14 mouse cellular contexts compared by ENCODE assay signal in the genomic region with DNA sequence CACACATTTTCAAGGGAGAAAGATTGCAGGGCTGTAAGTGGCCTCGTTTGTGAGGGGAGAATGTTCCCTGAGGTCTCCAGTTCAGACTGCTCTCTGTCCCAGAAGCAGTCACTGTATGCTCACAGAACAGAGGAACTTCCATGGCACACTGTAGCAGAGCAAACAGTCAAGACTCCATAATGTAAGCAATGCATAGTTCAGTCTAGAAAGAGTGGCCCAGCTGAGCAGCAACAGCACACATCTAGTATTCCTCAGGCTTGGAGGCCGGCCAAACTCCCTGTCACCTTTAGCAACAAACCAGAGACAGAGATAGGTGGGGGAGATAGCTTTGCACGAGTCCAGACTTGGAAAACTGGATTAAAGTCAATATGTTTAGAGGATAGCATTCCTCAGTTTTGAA. TPM values are rescaled to one million over a fixed set of nuclear protein-coding genes. Genes with fewer than 3 reads are reported as not detected.
DNase-seq lines count a peak whose midpoint lies in the region; ATAC-seq and TF ChIP-seq lines count a peak whose summit lies in the region.
"Had no signal": no experiment of that assay in that cellular context is flagged by ENCODE, and none has a peak within 500 bp of the region (broad histone marks: within the 10 kb centered on the region; RNA-seq: fewer than 3 reads in every experiment).

No protein-coding gene starts in this region.

- no peak for DNase-seq in heart, adult 8-10 months (ENCODE audit: low spot score)
- no peak for DNase-seq in lung, adult 2 months
- peak; percentile 51 for DNase-seq in liver, postnatal 0 days
- DNase-seq in forebrain, embryonic 14.5 days (ENCODE audit: low spot score): no peak
- no peak for DNase-seq in thymus, postnatal 4 days
- DNase-seq: cerebellum, postnatal 36 days; spleen, adult 18-20 months had no signal

- H3K9me3 ChIP-seq in heart, embryonic 14.5 days (ENCODE audit: control insufficient read depth, low read length): no peaks in the 10 kb centered on the region
- H3K9me3 ChIP-seq in lung, embryonic 15.5 days: no peaks in the 10 kb centered on the region
- no peaks in the 10 kb centered on the region for H3K9me3 ChIP-seq in embryonic facial prominence, embryonic 13.5 days
- no peaks in the 10 kb centered on the region for H3K9me3 ChIP-seq in liver, postnatal 0 days (ENCODE audit: low read length)
- H3K9me3 ChIP-seq in forebrain, embryonic 14.5 days (replicated peaks; ENCODE audit: control insufficient read depth, low read length): no peaks in the 10 kb centered on the region
- H3K9me3 ChIP-seq: hindbrain, embryonic 13.5 days; limb, embryonic 12.5 days had no signal

- WGBS in heart, embryonic 14.5 days: 2% methylated on average over 3 of the region's 3 CpGs
- WGBS in lung, embryonic 15.5 days: 10% methylated on average over 3 of the region's 3 CpGs
- WGBS in lung, adult 2 months: 26% methylated on average over 3 of the region's 3 CpGs
- WGBS in embryonic facial prominence, embryonic 13.5 days: 24% methylated on average over 3 of the region's 3 CpGs
- 13% methylated on average over 3 of the region's 3 CpGs for whole genome bisulfite sequencing in liver, postnatal 0 days (ENCODE audit: insufficient replicate concordance)
- 32% methylated on average over 3 of the region's 3 CpGs for WGBS in forebrain, embryonic 14.5 days

- peaks cover 5 to 7% of the 10 kb centered on the region in 2 experiments for H3K4me1 ChIP-seq in heart, embryonic 14.5 days (ENCODE audit: control insufficient read depth in 2 of 2, insufficient read depth in 2 of 2, low read length in 2 of 2)
- H3K4me1 ChIP-seq in lung, embryonic 15.5 days: peaks cover 6% of the 10 kb centered on the region; the same call in 1 of the 2 replicates
- H3K4me1 ChIP-seq in lung, adult 2 months (ENCODE audit: control insufficient read depth, insufficient read depth, low read length): no peaks in the 10 kb centered on the region
- 0 out of 2 replicates have a peak, but pooled peaks cover 4% of the 10 kb centered on the region for H3K4me1 ChIP-seq in embryonic facial prominence, embryonic 13.5 days
- H3K4me1 ChIP-seq in liver, postnatal 0 days (ENCODE audit: insufficient read depth): no peaks in the 10 kb centered on the region
- no peaks in the 10 kb centered on the region for H3K4me1 ChIP-seq in forebrain, embryonic 14.5 days (ENCODE audit: control insufficient read depth, insufficient read depth, low read length)
- H3K4me1 ChIP-seq: hindbrain, embryonic 13.5 days; limb, embryonic 12.5 days had no signal

- H3K4me3 ChIP-seq in heart, embryonic 14.5 days (ENCODE audit: control insufficient read depth in 1 of 2, insufficient read depth in 1 of 2, low read depth in 1 of 2, low read length in 2 of 2): no peak overlapping the region
- no peak overlapping the region for H3K4me3 ChIP-seq in lung, embryonic 15.5 days
- H3K4me3 ChIP-seq in lung, adult 2 months (replicated peaks; ENCODE audit: extremely low read depth, low read depth, low read length): no peak overlapping the region
- no peak overlapping the region for H3K4me3 ChIP-seq in embryonic facial prominence, embryonic 13.5 days
- no peak overlapping the region for H3K4me3 ChIP-seq in liver, postnatal 0 days (ENCODE audit: low read depth, low read length)
- no peak overlapping the region for H3K4me3 ChIP-seq in forebrain, embryonic 14.5 days (ENCODE audit: low read depth, low read length)
- H3K4me3 ChIP-seq: erythroblast, embryonic 14.5 days; hindbrain, embryonic 13.5 days; limb, embryonic 12.5 days had no signal

- 0 out of 2 replicates have a peak overlapping the region, but pooled peaks have one; percentile 30 for H3K9ac ChIP-seq in heart, embryonic 14.5 days (ENCODE audit: low read length)
- no peak overlapping the region for H3K9ac ChIP-seq in lung, embryonic 15.5 days
- H3K9ac ChIP-seq in embryonic facial prominence, embryonic 13.5 days: no peak overlapping the region
- H3K9ac ChIP-seq in liver, postnatal 0 days (replicated peaks): no peak overlapping the region
- no peak overlapping the region for H3K9ac ChIP-seq in forebrain, embryonic 14.5 days (ENCODE audit: low read length)
- H3K9ac ChIP-seq: hindbrain, embryonic 13.5 days; limb, embryonic 12.5 days had no signal

- no peak for ATAC-seq in heart, embryonic 14.5 days (ENCODE audit: insufficient number of reproducible peaks, insufficient read depth, low FRiP score, low read depth)
- ATAC-seq in lung, embryonic 15.5 days (ENCODE audit: borderline replicate concordance, extremely low read depth, low FRiP score, low TSS enrichment): peak; percentile 64; the same call in 1 of the 2 replicates
- peak; percentile 69; the same call in 1 of the 2 replicates for ATAC-seq in embryonic facial prominence, embryonic 13.5 days (ENCODE audit: insufficient number of reproducible peaks, insufficient read depth, low FRiP score, low TSS enrichment, low read depth)
- no peak for ATAC-seq in liver, postnatal 0 days
- no peak for ATAC-seq in forebrain, embryonic 14.5 days

- TF ChIP-seq POLR2A in lung, adult 2 months (IDR thresholded peaks at IDR 0.05; ENCODE audit: borderline replicate concordance, extremely low read depth, low read depth, low read length): no peak

- H3K27me3 ChIP-seq in heart, embryonic 14.5 days (ENCODE audit: control insufficient read depth, insufficient read depth, low read length): no peaks in the 10 kb centered on the region
- no peaks in the 10 kb centered on the region for H3K27me3 ChIP-seq in lung, embryonic 15.5 days
- H3K27me3 ChIP-seq in embryonic facial prominence, embryonic 13.5 days: no peaks in the 10 kb centered on the region
- no peaks in the 10 kb centered on the region for H3K27me3 ChIP-seq in liver, postnatal 0 days (ENCODE audit: insufficient read depth, low read length)
- no peaks in the 10 kb centered on the region for H3K27me3 ChIP-seq in forebrain, embryonic 14.5 days (replicated peaks; ENCODE audit: control insufficient read depth, insufficient read depth, low read length)

- H3K36me3 ChIP-seq in heart, embryonic 14.5 days (ENCODE audit: control insufficient read depth, insufficient read depth, low read length): no peaks in the 10 kb centered on the region
- no peaks in the 10 kb centered on the region for H3K36me3 ChIP-seq in lung, embryonic 15.5 days
- no peaks in the 10 kb centered on the region for H3K36me3 ChIP-seq in embryonic facial prominence, embryonic 13.5 days
- no peaks in the 10 kb centered on the region for H3K36me3 ChIP-seq in liver, postnatal 0 days (replicated peaks; ENCODE audit: insufficient read depth, low read length)
- no peaks in the 10 kb centered on the region for H3K36me3 ChIP-seq in forebrain, embryonic 14.5 days (ENCODE audit: control insufficient read depth, insufficient read depth, low read length)
- H3K36me3 ChIP-seq: hindbrain, embryonic 13.5 days; limb, embryonic 12.5 days had no signal

- no peak overlapping the region for H3K4me2 ChIP-seq in heart, embryonic 14.5 days (ENCODE audit: low read length)
- no peak overlapping the region for H3K4me2 ChIP-seq in lung, embryonic 15.5 days
- no peak overlapping the region for H3K4me2 ChIP-seq in embryonic facial prominence, embryonic 13.5 days
- no peak overlapping the region for H3K4me2 ChIP-seq in liver, postnatal 0 days (ENCODE audit: low read depth, low read length)
- H3K4me2 ChIP-seq in forebrain, embryonic 14.5 days (ENCODE audit: low read length): no peak overlapping the region
- H3K4me2 ChIP-seq: hindbrain, embryonic 13.5 days; limb, embryonic 12.5 days had no signal

- H3K27ac ChIP-seq in heart, embryonic 14.5 days (replicated peaks in 1 of 2; ENCODE audit: control insufficient read depth in 1 of 2, insufficient read depth in 1 of 2, low read depth in 2 of 2, low read length in 2 of 2): peak overlapping the region; percentile 67 to 81
- peak overlapping the region; percentile 49 for H3K27ac ChIP-seq in lung, embryonic 15.5 days
- peak overlapping the region; percentile 72 for H3K27ac ChIP-seq in embryonic facial prominence, embryonic 13.5 days
- no peak overlapping the region for H3K27ac ChIP-seq in liver, postnatal 0 days (ENCODE audit: low read depth)
- H3K27ac ChIP-seq in forebrain, embryonic 14.5 days (ENCODE audit: low read depth, low read length): no peak overlapping the region
- H3K27ac ChIP-seq: hindbrain, embryonic 13.5 days; limb, embryonic 12.5 days had no signal

- TF ChIP-seq CTCF in lung, adult 2 months (IDR thresholded peaks at IDR 0.05; ENCODE audit: insufficient read depth, low read length): no peak
- no peak for TF ChIP-seq CTCF in liver, postnatal 0 days (IDR thresholded peaks at IDR 0.05; ENCODE audit: low read depth)

- TF ChIP-seq EP300 in liver, postnatal 0 days (IDR thresholded peaks at IDR 0.05; ENCODE audit: low read depth): no peak

RNA-seq across cellular contexts. Expression of a gene that starts 6.4 kb away (rescaled TPM):
- polyA plus RNA-seq in heart, embryonic 14.5 days (2014; fragmentation: Nextera tagmentation; extraction: Ambion mirVana): 42.0 and 43.6 TPM in 2 replicates
- total RNA-seq in heart, adult 8-10 months (2022): 10 to 100 TPM; 18.8 to 23.0 (median 19.4) TPM
- 61.2 and 66.0 TPM in 2 replicates for polyA plus RNA-seq in lung, embryonic 15.5 days (2015; fragmentation: Nextera tagmentation; extraction: Ambion mirVana)
- 39.4 and 42.0 TPM in 2 replicates for polyA plus RNA-seq in lung, adult 2 months (2012; rRNA removed)
- 88.8 and 97.7 TPM in 2 replicates for polyA plus RNA-seq in embryonic facial prominence, embryonic 13.5 days (2015; fragmentation: Nextera tagmentation; extraction: Ambion mirVana)
- polyA plus RNA-seq in liver, postnatal 0 days (2015; fragmentation: Nextera tagmentation; extraction: Ambion mirVana): 7.8 and 8.0 TPM in 2 replicates
- 68.2 and 71.9 TPM in 2 replicates for polyA plus RNA-seq in forebrain, embryonic 14.5 days (2014; fragmentation: Nextera tagmentation; extraction: Ambion mirVana)

RNA-seq across cellular contexts. Expression of a gene that starts 20.3 kb away (rescaled TPM):
- polyA plus RNA-seq in heart, embryonic 14.5 days (2014; fragmentation: Nextera tagmentation; extraction: Ambion mirVana): 26.8 and 31.6 TPM in 2 replicates
- 10 to 100 TPM; 22.3 to 27.2 (median 23.0) TPM for total RNA-seq in heart, adult 8-10 months (2022)
- polyA plus RNA-seq in lung, embryonic 15.5 days (2015; fragmentation: Nextera tagmentation; extraction: Ambion mirVana): 37.2 and 41.7 TPM in 2 replicates
- 96.9 and 109 TPM in 2 replicates for polyA plus RNA-seq in lung, adult 2 months (2012; rRNA removed)
- 53.3 and 56.4 TPM in 2 replicates for polyA plus RNA-seq in embryonic facial prominence, embryonic 13.5 days (2015; fragmentation: Nextera tagmentation; extraction: Ambion mirVana)
- 11.0 and 11.6 TPM in 2 replicates for polyA plus RNA-seq in liver, postnatal 0 days (2015; fragmentation: Nextera tagmentation; extraction: Ambion mirVana)
- 23.4 and 31.8 TPM in 2 replicates for polyA plus RNA-seq in forebrain, embryonic 14.5 days (2014; fragmentation: Nextera tagmentation; extraction: Ambion mirVana)

RNA-seq across cellular contexts. Expression of a gene that starts 44.1 kb away (rescaled TPM):
- 7.9 and 11.1 TPM in 2 replicates for polyA plus RNA-seq in heart, embryonic 14.5 days (2014; fragmentation: Nextera tagmentation; extraction: Ambion mirVana)
- total RNA-seq in heart, adult 8-10 months (2022): 1 to 10 TPM; 3.3 to 5.2 (median 4.4) TPM
- 20.5 and 23.9 TPM in 2 replicates for polyA plus RNA-seq in lung, embryonic 15.5 days (2015; fragmentation: Nextera tagmentation; extraction: Ambion mirVana)
- polyA plus RNA-seq in lung, adult 2 months (2012; rRNA removed): 215 and 266 TPM in 2 replicates
- 30.9 and 39.0 TPM in 2 replicates for polyA plus RNA-seq in embryonic facial prominence, embryonic 13.5 days (2015; fragmentation: Nextera tagmentation; extraction: Ambion mirVana)
- 0.97 and 1.6 TPM in 2 replicates for polyA plus RNA-seq in liver, postnatal 0 days (2015; fragmentation: Nextera tagmentation; extraction: Ambion mirVana)
- 0.89 and 1.1 TPM in 2 replicates for polyA plus RNA-seq in forebrain, embryonic 14.5 days (2014; fragmentation: Nextera tagmentation; extraction: Ambion mirVana)
- total RNA-seq: megakaryocyte-erythroid progenitor cell, adult 5-6 weeks had no signal

Comparison
In these comparisons a context has a peak if more than half of its experiments do, and no peak if none do; other contexts are left out.
1. ATAC-seq: peak in lung, embryonic 15.5 days (single experiment) and embryonic facial prominence, embryonic 13.5 days (single experiment); none in heart, embryonic 14.5 days (single experiment), liver, postnatal 0 days (single experiment) and forebrain, embryonic 14.5 days (single experiment).
2. H3K27ac ChIP-seq: peak in heart, embryonic 14.5 days (2 of 2), lung, embryonic 15.5 days (single experiment) and embryonic facial prominence, embryonic 13.5 days (single experiment); none in liver, postnatal 0 days (single experiment) and forebrain, embryonic 14.5 days (single experiment).